Mouse (Mus musculus) heart, postnatal 14 days (tissue): ENCODE results near the gene Tspan7. TPM values are rescaled to one million over a fixed set of nuclear protein-coding genes. Genes with fewer than 3 reads are reported as not detected.

Experiments
- DNase-seq, 2 experiments: peaks; one replicate each; pipeline ENCODE4 v3.0.0; 2021 to 2022
- intact Hi-C: fragments of 180-260 bp; cut with DNase I; formaldehyde crosslinking; loops from one replicate; pipeline ENCODE4 v1.15.1; 2025
- total RNA-seq, 2 experiments: library from RNA; stranded (reverse); gene quantifications; 2 replicates each; pipeline ENCODE4 v1.2.3; 2021

Tspan7 gene
- total RNA-seq, 2 experiments from 2014 or later, result 100 to 109 TPM

DNA sequence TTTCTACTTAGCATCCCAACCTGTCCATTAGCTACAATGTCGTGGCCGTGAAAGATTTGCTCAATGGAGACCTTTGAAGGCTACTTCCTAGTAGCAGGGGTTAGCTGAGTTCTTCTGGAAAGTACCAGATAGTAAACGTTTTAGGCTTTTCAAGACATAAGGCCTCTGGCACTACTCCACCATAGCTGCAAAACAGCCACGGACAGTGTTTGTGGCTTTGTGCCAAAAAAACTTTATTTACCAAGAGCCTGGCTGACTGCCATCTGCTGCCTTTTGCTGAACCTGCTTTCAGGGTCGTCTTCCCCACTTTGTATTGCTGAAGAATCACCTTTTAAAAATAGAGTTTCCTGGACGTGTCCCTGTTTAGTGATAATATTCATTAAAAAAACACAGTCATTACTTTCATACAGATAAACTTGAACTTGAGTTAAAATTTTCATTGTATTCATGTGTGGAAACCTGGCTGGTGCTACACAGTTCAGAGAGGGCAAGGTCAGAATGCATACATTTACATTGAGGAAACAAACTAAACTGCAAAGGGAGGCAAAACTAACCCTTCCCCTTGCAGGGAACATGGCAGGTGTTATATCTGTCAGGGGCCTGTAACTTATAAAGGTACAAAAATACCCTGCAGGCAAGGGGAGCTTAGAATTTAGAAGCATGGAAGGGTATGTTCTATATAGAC, 54.7 kb downstream of the Tspan7 start:
- DNase-seq, result no peak
- intact Hi-C loops, result no loop called here

DNA sequence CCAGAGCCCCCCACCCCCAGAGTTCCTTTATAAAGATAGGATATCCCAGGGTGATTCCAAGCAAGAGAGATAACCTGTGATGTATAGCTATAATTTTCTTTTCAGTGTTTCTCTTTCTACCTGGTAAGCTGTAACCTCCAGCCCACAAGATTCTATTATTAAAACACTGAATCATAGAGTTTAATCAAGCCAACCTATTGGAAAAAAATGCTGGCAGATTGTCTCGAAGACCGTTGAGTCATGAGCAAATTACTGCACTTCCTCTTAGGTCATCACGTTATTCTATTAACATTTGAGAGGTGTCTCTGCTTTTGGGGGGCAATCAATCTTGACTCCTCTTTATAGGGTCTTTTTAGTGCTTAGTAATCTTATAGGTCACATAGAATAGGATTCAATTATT, 61.9 kb downstream of the Tspan7 start:
- DNase-seq, result no peak
- intact Hi-C loops, result loop anchor here (5.0 kb wide), 2 partner anchors 40 to 60 kb away; partner anchors contain the start of gene Tspan7

DNA sequence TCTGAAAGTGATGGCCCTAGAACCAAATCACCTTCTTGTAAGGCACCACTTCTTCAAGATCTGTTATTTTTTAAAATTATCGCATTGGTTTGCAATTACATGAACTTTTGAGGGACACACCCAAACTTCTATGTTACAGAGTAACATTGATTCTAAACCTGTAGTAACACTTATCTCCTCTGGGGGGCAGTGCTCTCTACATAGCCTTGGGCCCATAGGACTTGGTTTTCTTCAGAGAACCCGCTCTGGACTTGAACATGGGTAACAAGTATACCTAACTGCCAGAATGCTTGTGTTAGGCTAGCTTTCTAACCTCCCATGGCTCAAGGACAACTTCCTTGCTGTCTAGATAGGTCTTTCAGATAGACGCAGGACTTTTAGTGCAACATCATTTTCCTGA, 64.8 kb downstream of the Tspan7 start:
- intact Hi-C loops, result loop anchor here (5.0 kb wide), 2 partner anchors 42 to 62 kb away; partner anchors contain the start of gene Tspan7
- no peak for DNase-seq

- intact Hi-C loops, result no loop called here
- DNase-seq, result no peak
Measured at GRCm38 (mm10) chrX:10556899-10557298, 71.9 kb downstream of the Tspan7 start.

DNA sequence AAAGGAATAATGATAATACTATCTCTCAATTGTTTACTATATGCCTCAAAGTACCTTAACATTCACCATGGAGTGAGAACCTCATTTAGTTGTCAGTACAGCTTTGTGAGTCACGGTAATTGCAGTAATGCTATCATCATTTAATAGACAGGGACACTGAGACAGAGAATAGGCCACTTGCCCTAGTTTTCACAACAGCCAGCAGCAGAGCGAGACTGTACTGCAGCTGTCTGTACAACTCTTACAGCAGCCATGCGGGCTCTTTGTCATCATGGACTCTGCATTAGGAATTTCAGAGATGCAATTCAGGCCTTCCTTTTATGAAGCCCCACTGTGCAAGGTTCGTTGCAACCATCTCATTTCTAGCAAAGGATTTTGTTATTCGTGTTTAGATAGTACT, 72.6 kb downstream of the Tspan7 start:
- no peak for DNase-seq
- intact Hi-C loops, result no loop called here

DNA sequence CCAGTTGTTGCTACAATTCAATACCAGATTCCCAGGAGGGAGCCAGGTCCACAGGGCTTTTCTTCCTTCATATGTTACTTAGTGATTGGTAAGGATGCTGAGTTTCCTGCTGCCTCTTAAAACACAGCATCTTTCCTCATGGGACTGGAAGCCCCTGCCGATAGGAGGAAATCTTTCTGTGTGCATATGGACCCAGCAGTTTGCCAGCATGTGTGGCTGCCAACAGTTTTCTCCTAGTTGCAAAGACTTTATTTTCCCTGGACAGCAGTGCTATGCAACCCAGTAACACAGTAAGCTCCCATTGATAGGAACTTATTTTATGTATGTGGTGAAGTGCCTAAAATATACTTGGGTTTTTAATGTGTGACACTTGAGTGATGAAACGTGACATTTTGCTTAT, 73.7 kb downstream of the Tspan7 start:
- no peak for DNase-seq
- intact Hi-C loops, result no loop called here

DNA sequence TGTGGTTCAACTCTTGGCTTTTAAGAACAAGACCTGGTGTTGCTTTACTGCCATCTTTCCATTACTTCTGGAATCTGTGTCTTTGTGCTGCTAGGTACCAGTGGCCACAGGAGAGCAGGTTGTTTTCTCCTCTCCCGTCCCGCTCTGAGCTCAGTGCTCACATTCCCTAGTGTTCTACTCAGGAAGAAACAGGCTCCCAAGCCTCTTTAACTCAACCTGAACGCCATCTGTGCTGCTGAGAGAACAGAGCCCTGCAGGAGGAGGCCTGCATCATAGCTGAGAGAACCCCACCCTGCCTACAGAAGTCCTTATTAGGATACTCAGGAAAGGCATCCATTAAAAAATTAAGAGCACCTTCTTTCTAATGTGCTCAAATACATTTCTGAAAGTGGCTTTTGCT, 80.9 kb downstream of the Tspan7 start:
- intact Hi-C loops, result no loop called here
- no peak for DNase-seq

- intact Hi-C loops, result loop anchor here (5.0 kb wide), 1 partner anchor 87 kb away; the partner anchor contains the start of gene Tspan7
Measured at GRCm38 (mm10) chrX:10574523-10574922, 89.6 kb downstream of the Tspan7 start.

DNA sequence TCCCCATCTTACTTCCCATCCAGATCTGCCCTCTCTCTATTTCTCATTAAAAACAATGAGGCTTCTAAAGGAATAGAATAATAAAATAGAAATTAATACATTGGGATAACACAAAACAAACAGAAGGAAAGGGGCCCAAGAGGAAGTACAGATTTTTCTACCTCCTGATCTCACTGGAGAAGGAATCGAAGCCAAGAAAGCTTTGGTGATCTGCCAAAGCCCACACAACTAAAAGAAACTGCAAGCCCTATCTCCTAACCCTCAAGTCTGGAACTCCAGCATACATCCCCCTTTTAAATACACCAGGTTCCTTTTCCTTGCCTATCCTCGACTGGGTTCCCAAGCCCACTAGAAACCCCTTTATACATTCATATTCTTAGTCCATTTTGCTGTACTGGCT, 90.4 kb downstream of the Tspan7 start:
- peak; percentile 8 to 12 for DNase-seq
- intact Hi-C loops, result loop anchor here (5.0 kb wide), 1 partner anchor 338 kb away; no protein-coding TSS in a partner anchor

More at GRCm38 (mm10) chrX:10574523-10574922, 89.6 kb downstream of the Tspan7 start:
- peak; percentile 26 to 50 for DNase-seq

DNA sequence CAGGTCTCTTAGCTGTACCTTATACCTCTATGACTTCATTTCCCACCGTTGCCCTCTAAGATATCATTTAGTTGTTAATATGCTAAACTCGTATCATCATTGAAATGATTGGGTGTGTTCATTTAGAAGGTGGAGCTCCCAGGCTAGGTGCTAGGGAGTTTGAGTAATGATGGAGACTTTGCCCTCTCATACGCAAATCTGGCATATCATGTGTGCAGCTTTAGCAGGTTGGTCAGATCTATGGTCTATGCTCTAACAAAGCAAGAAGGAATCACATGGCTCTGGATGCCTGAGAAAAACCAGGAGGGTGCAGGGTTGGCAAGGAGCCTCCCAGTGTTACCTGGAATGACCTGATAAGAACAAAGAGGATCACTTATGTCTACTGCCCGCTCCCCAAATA, 91.4 kb downstream of the Tspan7 start:
- intact Hi-C loops, result loop anchor here (5.0 kb wide), 1 partner anchor 339 kb away; no protein-coding TSS in a partner anchor
- no peak for DNase-seq

DNA sequence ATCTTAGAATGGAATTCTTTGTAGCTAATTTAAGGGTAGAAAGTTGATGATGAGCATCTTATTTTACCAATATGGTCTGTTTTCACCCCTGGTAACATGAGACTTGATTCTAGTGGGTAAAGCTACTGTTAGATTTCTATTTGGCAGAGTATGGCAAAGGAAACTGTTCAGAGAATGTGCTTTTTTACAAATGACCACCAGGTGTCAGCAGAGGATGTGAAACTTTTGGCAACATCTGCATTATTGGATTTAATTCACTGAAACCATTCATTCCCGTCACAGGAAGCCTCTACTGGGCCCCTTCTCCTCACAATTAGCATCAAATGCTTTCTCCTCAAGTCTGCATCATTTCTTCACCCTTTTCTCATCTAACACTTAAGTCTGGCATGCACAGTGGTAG, 92.4 kb downstream of the Tspan7 start:
- intact Hi-C loops, result loop anchor here (5.0 kb wide), 1 partner anchor 340 kb away; no protein-coding TSS in a partner anchor
- peak; percentile 3 to 28 for DNase-seq

GRCm38 (mm10) chrX:10582731-10583130, 97.8 kb downstream of the Tspan7 start:
- intact Hi-C loops, result no loop called here

GRCm38 (mm10) chrX:10592244-10592643, 107.3 kb downstream of the Tspan7 start:
- DNase-seq, result peak in 1 of 2 experiments; percentile 31
- intact Hi-C loops, result no loop called here

More at GRCm38 (mm10) chrX:10582731-10583130, 97.8 kb downstream of the Tspan7 start:
- no peak for DNase-seq

GRCm38 (mm10) chrX:10593561-10593960, 108.6 kb downstream of the Tspan7 start:
- intact Hi-C loops, result no loop called here
- no peak for DNase-seq

GRCm38 (mm10) chrX:10617119-10617518, 132.2 kb downstream of the Tspan7 start:
- intact Hi-C loops, result no loop called here
- peak in 1 of 2 experiments; percentile 13 for DNase-seq

GRCm38 (mm10) chrX:10641062-10641461, 156.1 kb downstream of the Tspan7 start:
- no peak for DNase-seq
- intact Hi-C loops, result loop anchor here (10.0 kb wide), 1 partner anchor 334 kb away; no protein-coding TSS in a partner anchor

Other genes with a start within 250 kb of the Tspan7 start
- not detected for gene Otc, start 232.9 kb upstream of the Tspan7 start, total RNA-seq
- 10 to 100 TPM; 63.9 to 77.5 TPM for gene Mid1ip1, start 229.9 kb downstream of the Tspan7 start, total RNA-seq